Mouse (Mus musculus) heart, embryonic 11.5 days (tissue): ENCODE results near the gene Tcf7l1. TPM values are rescaled to one million over a fixed set of nuclear protein-coding genes. Genes with fewer than 3 reads are reported as not detected.

Source experiments
- ATAC-seq: fragments of 200-750 bp; cut with Nextera tagmentation; replicated peaks from 2 replicates; pipeline ENCODE4 v1.8.0; 2017; ENCODE audit warnings: moderate library complexity; ENCODE audit not compliant: insufficient number of reproducible peaks, low FRiP score, low TSS enrichment
- H3K27ac ChIP-seq: fragments of 300-500 bp; sonication (generic); 2 replicates; pipeline ENCODE4 v1.5.1; 2014; ENCODE audit warnings: mild to moderate bottlenecking, low read depth, low read length
- H3K27me3 ChIP-seq: fragments of 300-500 bp; sonication (generic); 2 replicates; pipeline ENCODE4 v1.6.1; 2014; ENCODE audit warnings: mild to moderate bottlenecking, low read length, mixed read lengths; ENCODE audit not compliant: control insufficient read depth, insufficient read depth
- H3K36me3 ChIP-seq: fragments of 300-500 bp; sonication (generic); 2 replicates; pipeline ENCODE4 v1.6.1; 2014; ENCODE audit warnings: mild to moderate bottlenecking, low read length, moderate library complexity, mixed read lengths; ENCODE audit not compliant: control insufficient read depth, insufficient read depth
- H3K4me1 ChIP-seq: fragments of 300-500 bp; sonication (generic); 2 replicates; pipeline ENCODE4 v1.6.1; 2014; ENCODE audit warnings: low read length; ENCODE audit not compliant: control insufficient read depth, insufficient read depth
- H3K4me2 ChIP-seq: fragments of 300-500 bp; sonication (generic); 2 replicates; pipeline ENCODE4 v1.6.1; 2014; ENCODE audit warnings: mild to moderate bottlenecking, moderate library complexity
- H3K4me3 ChIP-seq: fragments of 300-500 bp; sonication (generic); 2 replicates; pipeline ENCODE4 v1.5.1; 2014; ENCODE audit warnings: low read depth, low read length
- H3K9ac ChIP-seq: fragments of 300-500 bp; sonication (generic); 2 replicates; pipeline ENCODE4 v1.6.1; 2014; ENCODE audit warnings: mild to moderate bottlenecking, low read depth, low read length, moderate library complexity
- H3K9me3 ChIP-seq: fragments of 300-500 bp; sonication (generic); replicated peaks from 2 replicates; pipeline ENCODE4 v1.6.1; 2016; ENCODE audit warnings: low read length; ENCODE audit not compliant: control insufficient read depth
- WGBS: fragments of 180-500 bp; shearing (Covaris S2); extraction: QIAGEN DNeasy Blood & Tissue Kit; methylation state at CpG from one replicate; pipeline ENCODE4 v1.1.7; 2014; ENCODE audit not compliant: insufficient replicate concordance; 5-methylcytosine and 5-hydroxymethylcytosine counted together
- polyA plus RNA-seq: library from polyadenylated mRNA; unstranded; fragments of >200 nt; fragmentation: Nextera tagmentation; extraction: Ambion mirVana; gene quantifications from 2 replicates; pipeline ENCODE4 v1.2.1, GENCODE M21; 2014

The Tcf7l1 gene
- polyA plus RNA-seq, 1 experiment from 2014 or later = 15.7 TPM

- H3K27me3 ChIP-seq = no peaks in the 10 kb centered on the region
- 80% methylated on average over 7 of the region's 7 CpGs for WGBS
- H3K27ac ChIP-seq = no peak overlapping the region
These were observed 135.6 kb downstream of the Tcf7l1 start for GRCm38 (mm10) chr6:72653419-72653818.

GRCm38 (mm10) chr6:72650338-72650851 lies 138.7 kb downstream of the Tcf7l1 start:
- Histone ChIP-seq H3K9me3 (no peaks in the 10 kb centered on the region), H3K4me3 (no peak overlapping the region), H3K27ac (no peak overlapping the region), H3K36me3 (no peaks in the 10 kb centered on the region; the same call in 1 of the 2 replicates), H3K9ac (no peak overlapping the region), H3K4me2 (no peak overlapping the region), H3K4me1 (peaks cover 14% of the 10 kb centered on the region), H3K27me3 (no peaks in the 10 kb centered on the region)
- no peak for ATAC-seq
- 73% methylated on average over 10 of the region's 10 CpGs for WGBS

More at GRCm38 (mm10) chr6:72653419-72653818, 135.6 kb downstream of the Tcf7l1 start:
- H3K4me3 ChIP-seq = no peak overlapping the region
- H3K36me3 ChIP-seq = no peaks in the 10 kb centered on the region; the same call in 1 of the 2 replicates
- no peak overlapping the region for H3K4me2 ChIP-seq
- H3K4me1 ChIP-seq = peaks cover 12% of the 10 kb centered on the region
- H3K9me3 ChIP-seq = no peaks in the 10 kb centered on the region
- no peak overlapping the region for H3K9ac ChIP-seq
- no peak for ATAC-seq

- no peaks in the 10 kb centered on the region for H3K9me3 ChIP-seq
- ATAC-seq = no peak
- WGBS = 67% methylated on average over 12 of the region's 12 CpGs
- H3K36me3 ChIP-seq = no peaks in the 10 kb centered on the region; the same call in 1 of the 2 replicates
- 0 out of 2 replicates have a peak overlapping the region, but pooled peaks have one; percentile 11 for H3K27ac ChIP-seq
- H3K9ac ChIP-seq = no peak overlapping the region
- H3K27me3 ChIP-seq = no peaks in the 10 kb centered on the region
- no peak overlapping the region for H3K4me3 ChIP-seq
- no peak overlapping the region for H3K4me2 ChIP-seq
- peaks cover 9% of the 10 kb centered on the region; the same call in 1 of the 2 replicates for H3K4me1 ChIP-seq
These were observed 141.0 kb downstream of the Tcf7l1 start for GRCm38 (mm10) chr6:72648002-72648595.

GRCm38 (mm10) chr6:72647383-72647820 lies 141.7 kb downstream of the Tcf7l1 start:
- H3K9me3 ChIP-seq = no peaks in the 10 kb centered on the region
- no peak overlapping the region for H3K4me3 ChIP-seq
- 0 out of 2 replicates have a peak overlapping the region, but pooled peaks have one; percentile 11 for H3K27ac ChIP-seq
- H3K9ac ChIP-seq = no peak overlapping the region; the same call in 1 of the 2 replicates
- H3K4me2 ChIP-seq = peak overlapping the region; percentile 33; the same call in 1 of the 2 replicates
- H3K36me3 ChIP-seq = no peaks in the 10 kb centered on the region; the same call in 1 of the 2 replicates
- H3K4me1 ChIP-seq = peaks cover 9% of the 10 kb centered on the region; the same call in 1 of the 2 replicates
- H3K27me3 ChIP-seq = no peaks in the 10 kb centered on the region
- WGBS = 40% methylated on average over 10 of the region's 10 CpGs
- ATAC-seq = peak; percentile 66; the same call in 1 of the 2 replicates

- WGBS = 87% methylated on average over 7 of the region's 7 CpGs
- H3K27ac ChIP-seq = no peak overlapping the region
These were observed 143.7 kb downstream of the Tcf7l1 start for GRCm38 (mm10) chr6:72645364-72645763.

GRCm38 (mm10) chr6:72644576-72644975 lies 144.5 kb downstream of the Tcf7l1 start:
- H3K9me3 ChIP-seq = no peaks in the 10 kb centered on the region
- H3K36me3 ChIP-seq = no peaks in the 10 kb centered on the region; the same call in 1 of the 2 replicates
- ATAC-seq = no peak
- H3K4me1 ChIP-seq = peaks cover 9% of the 10 kb centered on the region; the same call in 1 of the 2 replicates
- no peaks in the 10 kb centered on the region for H3K27me3 ChIP-seq
- no peak overlapping the region for H3K9ac ChIP-seq
- no peak overlapping the region for H3K4me2 ChIP-seq
- no peak overlapping the region for H3K4me3 ChIP-seq
- 75% methylated on average over 4 of the region's 4 CpGs for WGBS
- no peak overlapping the region for H3K27ac ChIP-seq

More at GRCm38 (mm10) chr6:72645364-72645763, 143.7 kb downstream of the Tcf7l1 start:
- Histone ChIP-seq H3K4me3 (no peak overlapping the region), H3K36me3 (no peaks in the 10 kb centered on the region; the same call in 1 of the 2 replicates), H3K9ac (no peak overlapping the region), H3K9me3 (no peaks in the 10 kb centered on the region), H3K27me3 (no peaks in the 10 kb centered on the region), H3K4me1 (peaks cover 9% of the 10 kb centered on the region; the same call in 1 of the 2 replicates), H3K4me2 (no peak overlapping the region)
- no peak for ATAC-seq

GRCm38 (mm10) chr6:72641218-72641954 lies 147.7 kb downstream of the Tcf7l1 start:
- Histone ChIP-seq H3K9me3 (no peaks in the 10 kb centered on the region), H3K4me1 (peaks cover 1% of the 10 kb centered on the region; the same call in 1 of the 2 replicates), H3K27me3 (no peaks in the 10 kb centered on the region), H3K36me3 (no peaks in the 10 kb centered on the region), H3K27ac (no peak overlapping the region), H3K4me3 (no peak overlapping the region), H3K9ac (no peak overlapping the region), H3K4me2 (no peak overlapping the region)
- ATAC-seq = no peak
- 81% methylated on average over 18 of the region's 18 CpGs for WGBS

- 74% methylated on average over 3 of the region's 3 CpGs for WGBS
- Histone ChIP-seq H3K4me2 (no peak overlapping the region), H3K9ac (no peak overlapping the region), H3K9me3 (no peaks in the 10 kb centered on the region), H3K4me3 (no peak overlapping the region), H3K27ac (no peak overlapping the region), H3K4me1 (peaks cover 4% of the 10 kb centered on the region; the same call in 1 of the 2 replicates), H3K27me3 (no peaks in the 10 kb centered on the region), H3K36me3 (no peaks in the 10 kb centered on the region)
- no peak for ATAC-seq
These were observed 152.1 kb downstream of the Tcf7l1 start for GRCm38 (mm10) chr6:72636940-72637339.
